Mouse (Mus musculus): ENCODE results near the gene Usp46. TPM values are rescaled to one million over a fixed set of nuclear protein-coding genes. Genes with fewer than 3 reads are reported as not detected.

The Usp46 gene
- total RNA-seq (2023): 33.5 and 34.5 TPM in 2 replicates

DNA sequence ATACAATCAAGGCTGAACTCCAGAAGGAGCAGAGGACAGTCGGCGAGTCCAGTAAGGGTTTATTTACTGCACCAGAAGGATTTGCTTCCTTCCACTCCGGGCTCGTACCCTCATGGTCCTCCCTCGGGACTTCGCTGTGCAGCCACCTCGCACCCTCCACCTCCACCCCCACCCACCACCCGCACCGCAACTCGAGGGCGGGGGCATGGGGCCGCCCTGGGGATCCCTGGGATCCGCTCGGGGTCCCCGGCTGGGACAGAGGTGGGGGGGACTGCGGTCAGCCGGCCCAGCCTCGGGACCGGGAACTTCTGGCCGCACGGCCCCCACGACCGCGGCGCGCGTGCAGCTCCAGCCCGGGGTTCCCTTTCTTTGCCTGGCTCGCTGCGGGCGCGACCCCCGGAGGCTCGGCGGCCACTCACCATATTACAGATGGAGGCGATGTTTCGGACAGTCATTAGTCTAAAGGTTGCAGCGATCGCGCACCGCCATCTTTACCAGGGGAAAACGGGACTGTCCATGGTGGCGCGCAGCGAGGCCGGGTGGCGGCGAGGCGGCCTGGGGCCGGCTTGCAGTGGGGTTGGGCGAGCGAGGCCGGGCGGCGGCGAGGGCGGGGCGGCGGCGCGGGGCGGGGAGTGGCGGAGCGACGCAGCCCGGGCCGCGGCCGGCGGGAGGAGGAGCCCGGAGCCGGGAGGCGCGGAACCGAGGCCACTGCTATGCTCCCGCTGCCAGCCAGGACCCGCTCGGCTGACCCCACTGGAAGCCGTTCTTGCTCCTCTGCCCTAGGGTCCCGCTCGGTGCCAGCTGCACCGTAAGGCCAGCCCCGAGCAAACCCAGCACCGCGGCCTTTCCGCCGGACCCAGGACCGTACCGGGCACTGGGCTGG lies at the start of gene Usp46:
Gene Usp46 (minus strand): TSS at position 601 of the 883 bp plus-strand sequence.

Other genes starting within 250 kb of the Usp46 start
- gene Rasl11b, start 126.9 kb upstream of the Usp46 start, total RNA-seq (2023): 11.3 and 14.5 TPM in 2 replicates

Measured in neutrophil, adult 65 days (primary cell).